Mouse (Mus musculus): Measurements from ENCODE around the gene Spns3. TPM values are rescaled to one million over a fixed set of nuclear protein-coding genes. Genes with fewer than 3 reads are reported as not detected.
"Not testable (repeated sequence)": the region's sequence is repeated elsewhere in the genome, so short reads cannot be mapped to it uniquely, and the experiment has no call there.

The Spns3 gene
- total RNA-seq, 2 experiments from 2014 or later = 0.12 TPM; not detected in 1

DNA sequence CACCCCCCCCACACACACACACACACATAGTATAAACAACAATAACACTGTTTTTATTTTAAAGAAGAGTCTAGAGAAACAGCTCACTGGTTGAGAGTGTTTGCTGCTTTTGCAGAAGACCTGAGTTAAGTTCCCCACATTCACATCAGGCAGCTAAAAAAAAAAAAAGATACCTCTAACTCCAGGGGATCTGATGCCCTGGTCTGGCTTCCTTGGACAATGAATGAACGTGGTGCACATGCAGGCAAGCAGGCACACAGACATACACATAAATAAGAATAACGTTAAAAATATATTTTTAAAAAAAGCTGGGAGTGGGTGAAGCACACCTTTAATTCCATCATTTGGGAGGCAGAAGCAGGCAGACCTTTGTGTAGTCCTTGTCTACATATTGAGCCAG lies 6.6 kb upstream of the Spns3 start:
- DNase-seq = no peak

DNA sequence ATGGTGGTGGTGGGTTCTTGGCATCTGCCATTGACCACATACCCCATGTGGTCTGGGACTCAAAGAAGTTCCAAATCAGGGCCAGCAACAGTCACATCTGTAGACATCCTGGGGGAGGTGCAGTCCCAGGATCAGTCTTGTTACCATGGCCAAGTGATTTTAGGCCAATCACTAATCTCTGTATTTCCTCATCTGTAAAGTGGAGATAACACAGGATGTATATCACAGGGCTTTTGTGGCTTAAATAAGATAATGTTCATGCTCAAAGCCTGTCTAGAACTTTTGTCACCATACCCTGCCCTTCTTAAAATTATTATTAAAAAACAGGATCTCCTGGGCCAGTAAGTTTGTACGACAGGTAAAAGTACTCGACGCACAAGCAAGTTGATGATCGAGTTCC lies 6.2 kb upstream of the Spns3 start:
- no peak for DNase-seq

DNA sequence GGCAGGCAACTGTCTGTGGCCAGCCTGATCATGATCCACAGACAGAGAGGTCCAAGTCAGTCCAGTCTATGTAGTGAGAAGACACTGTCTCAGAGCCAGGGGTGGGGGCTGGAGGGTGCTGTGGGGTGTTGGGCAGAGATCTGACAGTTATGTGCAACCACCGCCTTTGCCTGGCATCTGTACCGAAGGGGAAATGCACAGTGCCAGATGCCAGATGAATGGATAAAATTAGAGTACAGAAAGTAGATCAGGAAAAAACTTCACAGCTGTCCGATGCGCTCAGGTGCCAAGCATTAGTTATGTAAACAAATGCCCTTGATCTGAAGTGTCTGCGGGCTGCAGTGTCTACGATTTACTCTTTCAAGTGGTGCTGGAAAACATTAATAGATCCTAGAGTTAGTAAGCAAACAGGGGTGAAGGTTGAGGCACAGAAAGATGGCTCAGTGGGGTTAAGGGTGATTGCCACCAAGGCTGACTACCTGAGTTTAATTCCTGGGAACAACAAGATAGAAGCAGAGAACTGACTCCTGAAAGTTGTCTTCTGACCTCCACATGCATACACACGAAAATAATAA lies 1.3 kb upstream of the Spns3 start:
- DNase-seq = no peak

DNA sequence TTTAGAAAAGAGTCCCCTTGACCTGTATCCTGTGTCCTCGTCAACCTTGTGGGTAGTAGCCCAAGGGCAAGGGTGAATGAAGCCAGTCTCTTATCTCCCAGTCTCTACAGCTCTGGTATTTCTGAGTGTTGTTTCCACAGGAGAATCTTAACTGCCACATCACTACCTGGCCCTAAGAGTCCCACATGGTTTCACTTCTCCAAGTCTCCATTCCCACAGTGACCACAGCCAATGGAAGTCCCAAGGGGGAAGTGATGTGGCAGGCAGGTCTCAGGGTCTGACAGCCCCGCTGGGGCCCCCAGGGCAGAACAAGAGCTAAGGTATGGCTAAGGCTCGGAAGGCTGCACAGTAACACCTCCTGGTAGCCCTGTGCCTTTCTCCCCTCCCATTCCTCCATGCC lies 3.1 kb downstream of the Spns3 start:
- no peak for DNase-seq

DNA sequence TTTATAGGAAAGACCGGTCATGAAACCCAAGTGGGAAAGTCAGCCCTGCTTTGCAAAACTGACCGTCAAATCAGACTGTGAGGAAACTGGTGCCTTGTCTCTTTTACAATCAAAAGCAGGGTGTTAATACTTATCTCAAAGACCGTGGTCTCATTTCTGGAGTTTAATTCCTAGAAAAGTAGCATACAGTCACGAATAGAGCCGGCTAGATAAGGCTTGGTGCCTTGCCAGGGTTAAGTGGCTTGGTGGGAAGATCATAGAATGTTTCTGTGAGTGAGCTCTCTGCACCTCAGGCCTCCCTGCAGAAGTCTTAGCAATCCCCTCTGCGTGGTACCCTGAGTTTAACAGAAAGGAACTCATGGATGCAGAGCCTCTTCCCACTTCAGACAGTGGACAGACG lies 5.6 kb downstream of the Spns3 start:
- no peak for DNase-seq

DNA sequence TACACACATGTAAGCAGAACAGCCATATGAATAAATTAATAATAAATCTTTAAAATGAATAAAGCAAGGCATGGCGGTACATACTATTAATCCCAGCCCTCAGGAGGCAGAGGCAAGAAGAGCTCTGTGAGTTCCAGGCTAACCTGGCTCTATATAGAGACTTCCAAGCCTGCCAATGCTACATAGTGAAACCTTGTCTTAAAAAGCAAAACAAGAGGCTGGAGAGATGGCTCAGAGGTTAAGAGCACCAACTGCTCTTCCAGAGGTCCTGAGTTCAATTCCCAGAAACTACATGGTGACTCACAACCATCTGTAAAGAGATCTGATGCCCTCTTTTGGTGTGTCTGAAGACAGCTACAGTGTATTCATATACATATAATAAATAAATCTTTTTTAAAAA lies 6.6 kb downstream of the Spns3 start:
- not testable (repeated sequence) for DNase-seq

DNA sequence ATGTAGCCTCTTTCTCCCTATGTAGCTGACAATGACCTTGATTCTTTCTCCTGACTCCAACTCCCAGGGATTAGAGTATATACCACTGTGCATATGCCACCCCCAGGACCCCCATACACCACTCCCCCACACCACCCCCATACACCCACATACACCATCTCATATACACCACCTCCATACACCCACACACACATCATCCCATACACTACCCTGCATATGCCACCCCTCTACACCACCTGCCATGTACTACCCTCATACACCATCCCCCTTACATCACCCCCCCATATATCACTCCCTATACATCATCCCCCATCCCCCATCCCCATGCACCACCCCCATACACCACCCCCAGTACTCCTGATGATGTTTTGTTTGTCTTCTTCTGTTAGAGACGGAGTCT lies 7.7 kb downstream of the Spns3 start:
- no peak for DNase-seq

DNA sequence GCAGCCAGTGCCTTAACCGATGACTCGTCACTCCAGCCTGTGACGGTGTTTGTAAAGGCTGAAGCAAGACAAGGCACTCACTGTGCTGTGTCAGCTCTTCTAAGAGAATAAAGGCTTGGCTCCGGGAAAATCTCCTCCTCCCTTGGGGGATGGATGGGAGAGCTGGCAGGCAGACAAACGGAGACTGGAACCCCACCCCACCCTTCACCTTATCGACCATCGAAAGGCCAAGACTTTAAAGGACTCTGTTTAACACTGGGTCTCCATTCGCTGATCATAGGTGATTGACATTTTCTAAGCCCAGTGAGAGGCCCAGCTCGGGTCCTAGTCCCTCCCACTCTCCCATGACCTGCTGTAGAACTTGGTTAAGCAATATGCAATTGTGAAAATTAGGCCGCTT lies 8.4 kb downstream of the Spns3 start:
- no peak for DNase-seq

DNA sequence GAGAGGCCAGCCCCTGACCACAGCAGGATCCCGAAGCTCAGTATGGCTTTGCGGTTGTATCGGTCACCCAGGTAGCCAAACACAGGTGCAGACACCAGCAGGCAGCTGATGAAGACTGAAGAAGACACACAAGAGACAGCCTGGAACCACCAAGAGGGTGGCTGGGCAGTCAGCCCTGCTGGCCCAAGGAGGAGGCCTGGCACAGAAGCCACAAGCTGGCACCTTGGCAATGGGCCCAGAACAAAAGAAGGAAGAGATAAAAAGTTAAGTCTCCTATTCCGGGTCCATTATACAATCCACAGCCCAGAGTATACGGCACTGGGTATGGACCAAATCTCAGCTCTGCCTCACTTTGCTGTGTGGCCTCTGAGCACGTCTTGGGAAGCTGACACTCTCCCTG lies 9.9 kb downstream of the Spns3 start:
- peak; percentile 40 for DNase-seq

DNA sequence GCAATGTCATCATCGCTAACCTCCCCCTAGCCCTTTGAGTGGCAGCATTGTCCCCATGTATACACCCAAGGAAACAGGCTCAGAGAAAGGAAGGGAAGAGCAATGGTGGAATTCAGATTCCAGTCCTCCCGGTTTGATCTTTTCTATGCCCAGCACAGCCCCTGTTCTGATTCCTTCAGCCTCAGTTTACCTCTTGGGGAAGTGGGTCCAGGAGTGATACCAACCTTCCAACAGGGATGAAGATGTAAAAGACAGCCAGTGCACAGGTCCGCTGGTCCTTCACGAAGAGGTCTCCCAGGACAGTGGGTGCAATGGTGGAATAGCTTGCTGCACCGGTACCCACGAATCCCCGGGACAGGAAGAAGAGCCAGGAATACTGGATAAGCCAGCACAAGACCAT lies 11.5 kb downstream of the Spns3 start:
- no peak for DNase-seq

DNA sequence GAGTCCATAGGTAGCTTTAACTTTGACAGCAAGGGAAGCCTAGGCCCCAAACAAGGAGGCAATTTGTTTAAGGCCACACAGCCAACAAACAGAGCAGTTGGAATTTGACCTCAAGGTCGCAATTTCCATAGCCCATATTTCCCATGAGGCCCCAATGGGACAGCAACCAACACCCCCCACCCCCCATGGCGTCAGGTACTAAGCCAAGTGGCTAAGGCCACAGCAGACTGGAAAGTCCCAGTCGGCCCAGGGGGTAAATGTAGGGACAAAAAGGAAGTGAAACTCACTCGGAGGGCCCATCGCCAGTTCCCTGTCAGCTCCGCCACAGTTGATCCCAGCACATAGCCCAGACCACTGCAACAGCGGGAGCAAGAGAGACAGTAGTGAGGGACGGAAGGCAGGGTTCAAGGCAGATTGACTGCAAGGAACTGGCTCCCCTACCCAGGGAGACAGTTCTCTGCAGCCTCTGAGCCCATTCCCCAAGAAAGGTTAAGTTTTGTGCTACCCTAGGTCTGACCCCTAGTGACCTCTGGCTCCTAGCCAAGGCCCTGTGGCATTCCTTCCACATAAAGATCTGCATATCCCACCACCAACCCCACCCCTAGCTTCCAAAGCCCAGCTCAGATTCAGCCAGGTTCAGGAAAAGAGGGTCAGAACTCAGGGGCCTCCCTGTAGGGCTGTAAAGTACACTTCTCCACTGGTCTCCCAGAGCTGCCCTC lies 12.1 kb downstream of the Spns3 start:
- peak; percentile 51 for DNase-seq

DNA sequence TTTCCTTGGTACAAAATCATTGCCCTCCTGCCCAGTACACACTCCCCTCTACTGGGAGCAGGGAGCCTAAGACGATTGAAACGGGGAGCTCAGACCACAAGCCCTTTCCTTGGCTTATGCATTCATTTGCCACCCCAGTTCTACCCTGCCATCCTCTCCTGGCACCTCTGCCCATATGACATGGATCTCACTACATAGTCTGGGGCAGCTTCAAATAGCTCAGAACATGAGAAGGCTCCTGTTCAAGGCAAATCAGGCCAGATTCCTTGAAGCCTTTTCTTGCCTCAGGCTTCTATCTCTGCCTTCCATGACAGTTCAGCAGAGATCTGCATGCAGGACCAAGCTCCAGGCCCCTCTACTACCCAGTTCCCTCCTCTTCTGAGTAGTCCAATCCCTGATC lies 12.8 kb downstream of the Spns3 start:
- DNase-seq = no peak

DNA sequence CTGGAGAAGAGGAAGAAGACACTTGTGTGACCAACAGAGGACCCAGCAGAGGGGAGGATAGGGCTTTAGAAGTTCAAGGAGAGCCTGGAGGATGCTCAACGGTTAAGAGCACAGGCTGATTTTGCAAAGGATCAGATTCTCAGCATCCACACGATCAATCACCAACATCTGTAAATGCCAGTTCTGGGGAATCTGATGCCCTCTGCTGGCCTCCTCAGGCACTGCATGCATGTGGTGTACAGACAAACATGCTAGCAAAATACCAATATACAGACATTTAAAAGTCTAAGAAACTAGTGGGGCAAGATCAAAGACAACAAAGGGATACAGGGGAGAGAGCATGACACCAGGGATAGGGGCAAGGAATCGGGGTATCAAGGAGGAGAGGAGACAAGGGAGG lies 14.8 kb downstream of the Spns3 start:
- DNase-seq = peak; percentile 24

DNA sequence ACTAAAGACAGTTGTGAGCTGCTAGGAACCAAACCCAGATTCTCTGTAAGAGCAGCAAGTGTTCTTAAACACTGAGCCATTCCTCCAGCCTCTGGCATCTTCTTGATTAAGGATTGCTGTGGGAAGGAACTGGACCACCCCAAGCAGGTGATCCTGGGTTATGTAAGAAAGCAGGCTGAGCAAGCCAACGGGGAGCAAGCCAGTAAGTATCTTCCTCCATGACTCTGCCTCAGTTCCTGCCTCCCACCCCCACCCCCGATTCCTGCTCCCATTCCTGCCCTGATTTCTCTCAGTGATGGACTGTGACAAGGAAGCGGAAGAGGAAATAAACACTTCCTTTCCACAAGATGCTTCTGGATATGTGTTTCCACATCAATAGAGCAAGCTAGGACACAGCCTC lies 17.4 kb downstream of the Spns3 start:
- DNase-seq = no peak

DNA sequence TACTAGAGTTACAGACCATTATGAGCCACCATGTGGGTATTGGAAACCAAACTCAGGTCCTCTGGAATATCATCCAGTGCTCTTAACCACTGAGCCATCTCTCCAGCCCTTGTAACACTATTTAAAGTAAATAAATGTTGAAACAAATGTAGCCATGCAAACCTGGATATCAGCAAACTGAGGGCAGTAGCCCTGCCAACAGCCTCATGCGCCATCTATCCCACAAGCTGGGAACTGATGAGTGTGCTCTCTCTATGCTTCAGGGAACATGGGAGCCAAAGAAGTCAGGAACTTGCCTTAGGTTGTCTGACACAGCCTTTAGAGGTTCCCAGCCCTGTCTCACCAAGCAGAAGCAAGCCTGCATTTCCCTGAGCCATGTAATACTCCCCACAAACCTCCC lies 18.7 kb downstream of the Spns3 start:
- no peak for DNase-seq

DNA sequence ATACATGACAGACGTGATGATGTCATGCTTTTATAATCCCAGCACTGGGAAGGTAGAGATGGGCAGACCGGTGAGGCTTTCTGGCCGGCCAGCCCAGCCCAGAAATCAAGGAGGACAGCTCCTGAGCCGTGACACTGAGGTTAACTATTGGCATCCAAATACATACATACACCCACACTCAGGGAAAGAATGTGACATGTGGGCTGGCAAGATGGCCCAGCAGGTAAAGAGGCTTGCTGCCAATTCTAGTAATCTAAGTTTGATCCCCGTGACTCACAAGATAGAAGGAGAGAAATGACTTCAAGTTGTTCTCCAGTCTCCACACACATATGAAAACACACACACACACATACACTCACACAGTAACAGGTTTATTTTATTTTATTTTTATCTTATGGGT lies 19.2 kb downstream of the Spns3 start:
- DNase-seq = no peak

DNA sequence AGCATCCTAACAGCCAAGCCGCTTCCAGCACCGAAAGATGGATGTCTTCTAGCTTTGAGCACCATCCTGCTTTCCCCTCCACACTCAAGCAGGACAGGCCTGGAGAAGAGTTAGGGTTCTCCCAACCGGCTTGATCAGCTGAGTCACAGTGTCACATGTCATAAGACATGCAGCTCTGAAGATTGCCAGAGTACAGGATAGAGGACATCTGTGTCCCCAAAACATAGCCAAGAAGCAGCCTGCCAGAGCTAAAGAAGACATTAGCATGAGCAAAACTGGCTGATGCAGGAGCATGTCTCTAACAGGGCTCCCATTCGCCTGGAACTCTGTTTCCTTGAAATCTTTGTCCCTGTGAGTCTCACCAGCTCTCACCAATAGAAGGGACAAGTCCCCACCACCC lies 24.1 kb downstream of the Spns3 start:
- no peak for DNase-seq

DNA sequence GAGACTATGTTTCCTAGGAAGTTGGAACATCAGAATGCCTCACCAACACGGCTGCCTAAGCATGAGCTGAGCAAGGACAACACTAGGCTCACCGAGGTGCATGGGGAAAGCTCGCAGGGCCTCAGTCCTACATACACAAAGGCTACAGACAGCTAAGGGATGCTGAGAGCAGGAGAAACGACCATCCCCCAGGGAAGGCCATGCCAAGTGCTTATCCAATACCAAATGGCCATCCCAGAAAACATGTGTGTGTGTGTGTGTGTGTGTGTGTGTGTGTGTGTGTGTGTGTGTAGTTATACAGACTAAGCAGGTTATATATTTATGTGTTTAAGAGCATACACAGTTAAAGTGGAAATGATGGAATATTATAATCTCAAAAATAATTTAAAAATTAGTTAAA lies 26.6 kb downstream of the Spns3 start:
- no peak for DNase-seq

DNA sequence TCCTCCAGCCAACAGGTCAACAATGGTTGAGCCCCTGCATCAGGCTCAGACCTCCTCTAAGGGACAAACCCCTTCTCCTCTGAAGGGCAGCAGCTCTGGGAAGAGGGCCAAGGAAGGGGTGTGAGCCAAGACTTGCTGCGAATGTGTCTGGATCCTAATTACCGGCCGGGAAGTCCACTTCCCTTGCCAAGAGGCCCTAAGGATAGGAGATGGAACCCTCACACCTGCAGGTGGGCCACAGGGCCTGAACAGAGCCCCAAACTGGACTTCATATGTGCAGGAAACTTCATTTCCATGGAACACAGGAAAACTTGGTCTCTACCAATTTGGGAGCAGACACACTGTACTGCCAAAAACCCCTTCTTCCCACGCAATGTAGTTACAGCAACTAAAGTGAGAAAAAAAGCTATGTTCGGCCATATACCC lies 27.7 kb downstream of the Spns3 start:
- DNase-seq = peak; percentile 80

DNA sequence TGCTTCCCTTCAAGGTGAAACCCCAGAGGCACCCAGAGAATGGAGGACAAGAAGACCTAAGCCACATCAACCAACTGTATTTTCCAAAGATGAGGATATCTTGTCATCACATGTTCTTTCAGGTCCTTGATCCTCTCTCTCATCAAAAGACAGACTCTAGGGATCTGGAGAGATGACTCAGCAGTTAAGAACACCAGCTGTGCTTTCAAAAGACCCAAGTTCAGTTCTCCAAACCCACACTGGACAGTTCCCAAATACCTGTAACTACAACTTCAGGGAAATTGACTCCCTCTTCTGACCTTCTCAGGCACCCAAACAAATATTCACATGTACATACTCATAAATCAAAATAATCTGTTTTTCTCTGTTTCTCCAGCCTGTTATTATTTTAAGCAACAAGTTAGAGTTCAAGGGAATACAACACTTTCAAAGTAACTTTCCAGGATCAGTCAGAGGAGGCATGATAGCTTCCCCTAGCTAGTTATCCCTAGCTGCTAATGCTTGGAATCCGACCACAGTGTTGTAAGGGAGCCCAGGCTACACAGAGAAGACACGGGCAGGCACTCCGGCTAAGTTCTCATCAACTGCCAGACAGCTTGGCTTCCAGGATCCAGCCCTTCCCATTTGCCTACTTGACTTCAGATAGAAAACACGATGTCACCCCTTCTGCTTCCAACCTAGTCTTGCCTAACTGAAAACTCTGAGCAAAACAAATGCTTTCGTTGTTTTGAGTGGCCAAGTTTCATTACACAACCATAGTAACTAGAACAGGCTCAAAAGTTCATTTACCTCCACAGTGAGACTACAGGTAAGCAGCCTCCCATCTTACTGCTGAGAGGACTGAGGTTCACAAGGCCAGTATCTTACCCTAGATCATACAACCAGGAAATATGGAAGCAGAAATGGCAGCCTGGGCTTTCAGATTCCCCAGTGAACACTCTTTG lies 28.4 kb downstream of the Spns3 start:
- no peak for DNase-seq

DNA sequence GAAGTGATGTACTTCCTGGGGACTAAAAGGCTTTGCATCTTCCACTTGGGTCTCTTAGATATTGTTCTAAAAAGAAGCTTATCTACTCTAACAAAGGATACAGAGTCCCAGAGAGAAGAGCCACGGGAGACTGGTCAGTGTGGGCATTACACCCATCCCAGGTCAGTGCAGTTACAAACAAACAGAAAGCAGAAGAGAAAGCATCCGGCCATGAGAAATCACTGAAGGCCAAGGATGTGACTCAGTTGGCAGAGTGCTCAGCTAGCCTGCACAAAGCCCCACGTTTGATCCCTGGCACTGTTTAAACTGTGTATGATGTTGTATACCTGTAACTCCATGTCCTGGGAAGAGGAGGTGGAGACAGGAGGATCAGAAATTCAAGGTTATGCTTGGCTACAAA lies 30.4 kb downstream of the Spns3 start:
- no peak for DNase-seq

DNA sequence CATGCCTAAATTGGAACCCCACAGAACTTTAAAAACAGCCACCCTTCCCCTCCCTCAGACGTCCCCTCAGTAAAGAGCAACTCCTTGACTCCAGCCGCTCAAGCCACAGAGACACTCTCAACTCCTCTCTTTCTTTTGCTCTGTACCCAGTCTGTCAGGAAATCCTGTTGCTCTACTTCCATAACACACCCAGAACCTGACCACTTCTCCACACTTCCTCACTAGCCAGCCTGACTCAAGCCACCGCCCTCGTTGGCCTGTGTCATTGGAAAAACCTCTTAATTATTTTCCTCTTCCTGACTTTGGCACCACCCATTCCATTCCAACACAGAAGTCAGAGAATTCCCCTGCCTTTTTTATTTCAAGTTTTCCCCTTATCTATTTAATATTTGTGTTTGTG lies 31.1 kb downstream of the Spns3 start:
- no peak for DNase-seq

DNA sequence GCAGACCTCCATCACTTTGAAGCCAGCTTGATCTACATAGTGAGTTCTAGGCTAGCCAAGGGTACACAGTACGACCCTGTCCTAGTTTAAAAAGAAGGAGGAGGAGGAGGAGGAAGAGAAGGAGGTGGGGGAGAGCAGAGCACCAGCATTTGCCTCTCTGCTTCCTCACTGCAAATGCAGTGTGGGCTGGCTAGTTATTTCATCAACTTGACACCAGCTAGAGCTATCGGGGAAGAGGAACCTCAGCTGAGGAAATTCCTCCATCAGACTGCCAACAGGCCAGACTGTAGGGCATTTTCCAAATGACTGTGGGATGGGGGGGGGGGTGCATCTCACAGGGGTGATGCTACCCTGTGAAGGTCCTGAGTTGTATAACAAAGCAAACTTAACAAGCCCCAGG lies 31.9 kb downstream of the Spns3 start:
- DNase-seq = no peak

DNA sequence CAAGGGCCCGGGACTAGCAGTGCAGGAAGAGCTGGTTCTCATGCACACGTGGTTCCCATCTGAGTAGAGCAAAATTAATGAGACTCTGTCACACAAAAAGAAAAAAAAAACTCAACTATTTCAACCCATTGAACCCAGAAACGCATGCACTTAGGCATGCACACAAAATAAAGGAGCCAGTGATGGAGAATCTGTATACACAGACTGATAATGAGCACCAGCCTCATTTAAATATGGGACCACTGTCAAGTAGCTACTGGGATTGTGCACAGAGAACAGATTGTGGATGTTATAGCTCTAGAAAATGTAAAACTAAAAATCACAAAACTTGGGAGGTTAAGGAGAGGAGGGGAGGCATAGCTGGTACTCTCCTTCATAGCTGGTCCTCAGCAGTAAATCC lies 35.3 kb downstream of the Spns3 start:
- no peak for DNase-seq
